Mouse (Mus musculus) adrenal gland (tissue): Measurements from ENCODE around the gene Utp18.
"Not testable (repeated sequence)": the region's sequence is repeated elsewhere in the genome, so short reads cannot be mapped to it uniquely, and the experiment has no call there.

Source experiments
- intact Hi-C: fragments of 180-260 bp; cut with DNase I; formaldehyde crosslinking; loops from one replicate; pipeline ENCODE4 v1.15.1; 2025
- long read RNA-seq, 2 experiments: library from polyadenylated mRNA; unstranded; transcript quantifications; one replicate each; pipeline ENCODE4 v2.0.0; 2020; ENCODE audit warnings: borderline replicate concordance in 1 of 2; ENCODE audit not compliant: insufficient replicate concordance in 1 of 2

Utp18 gene
- long read RNA-seq, experiment 1, transcript Utp18-201 (14 exons, 2,613 nt): major isoform, 24 of 26 reads
- long read RNA-seq, experiment 1, partial matches to known transcripts: 2 of 26 reads
- long read RNA-seq, experiment 1, other reads (novel, unspliced or antisense): 0 of 26 reads
- long read RNA-seq, experiment 2, transcript Utp18-201 (14 exons, 2,613 nt): major isoform, 26 of 27 reads
- long read RNA-seq, experiment 2, partial matches to known transcripts: 1 of 27 reads
- long read RNA-seq, experiment 2, other reads (novel, unspliced or antisense): 0 of 27 reads

DNA sequence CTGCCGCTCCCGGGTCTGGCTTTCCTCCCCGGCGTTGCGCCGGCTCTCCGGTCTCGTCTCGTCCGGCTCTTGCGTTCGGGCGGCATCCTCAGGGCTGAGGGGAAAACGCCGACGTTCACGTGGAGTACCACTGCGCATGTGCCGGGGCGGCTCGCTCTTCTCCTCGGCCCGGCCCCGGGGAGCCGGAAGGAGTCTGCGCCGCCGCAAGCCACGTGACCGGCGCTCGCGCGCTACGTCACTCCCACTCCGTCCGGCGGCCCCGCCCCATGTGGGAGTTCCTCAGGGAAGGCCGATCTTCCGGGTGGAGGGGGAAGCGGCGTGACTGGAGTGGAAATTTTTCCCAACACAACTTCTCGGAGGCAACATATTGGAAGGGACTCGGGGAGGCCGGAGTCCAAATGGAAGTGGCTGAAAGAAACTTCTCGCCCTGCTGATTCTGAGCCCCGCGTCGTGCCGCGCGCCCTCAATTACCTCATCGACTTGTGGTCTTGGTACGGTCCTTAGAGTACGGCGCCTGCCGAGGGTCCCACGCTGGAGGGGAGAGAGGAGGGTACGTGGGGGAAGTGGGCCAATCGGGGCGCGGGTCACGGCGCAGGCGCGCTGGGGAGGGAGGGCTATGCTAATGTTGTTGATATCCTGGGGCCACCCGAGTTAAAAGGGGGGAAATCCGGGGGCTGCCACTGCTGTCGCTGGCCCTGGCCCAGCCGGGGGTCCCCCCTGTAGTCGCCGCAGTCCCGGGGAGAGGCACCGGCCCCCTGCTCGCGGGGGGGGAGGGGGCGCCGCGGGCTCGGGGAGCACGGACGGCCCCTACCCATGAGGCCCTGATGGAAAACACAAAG is at the start of gene Utp18, which contains the start of gene Mbtd1:
Utp18 (minus strand) TSS at position 195 of the 839 bp plus-strand sequence.
Mbtd1 (plus strand) TSS at position 281 of the 839 bp plus-strand sequence.
- intact Hi-C loops: no loop called here

DNA sequence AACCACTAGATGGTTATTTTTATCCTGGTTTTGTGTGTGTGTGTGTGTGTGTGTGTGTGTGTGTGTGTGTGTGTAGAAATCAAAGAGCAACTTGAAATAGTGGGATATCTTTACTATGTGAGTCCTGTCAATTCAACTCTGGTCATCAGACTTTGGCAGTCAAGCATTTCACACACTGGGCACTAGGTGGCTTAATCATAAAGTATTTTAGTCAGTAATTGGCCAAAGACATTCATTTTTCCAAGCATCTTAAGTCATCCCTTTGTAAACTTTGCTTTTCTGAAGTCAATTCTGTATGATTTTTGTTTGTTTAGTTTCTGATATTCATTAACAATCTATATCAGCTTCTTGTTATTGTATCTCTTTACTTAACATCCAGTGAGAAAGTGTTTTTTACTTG is 43.5 kb upstream of the Utp18 start:
- intact Hi-C loops: no loop called here

DNA sequence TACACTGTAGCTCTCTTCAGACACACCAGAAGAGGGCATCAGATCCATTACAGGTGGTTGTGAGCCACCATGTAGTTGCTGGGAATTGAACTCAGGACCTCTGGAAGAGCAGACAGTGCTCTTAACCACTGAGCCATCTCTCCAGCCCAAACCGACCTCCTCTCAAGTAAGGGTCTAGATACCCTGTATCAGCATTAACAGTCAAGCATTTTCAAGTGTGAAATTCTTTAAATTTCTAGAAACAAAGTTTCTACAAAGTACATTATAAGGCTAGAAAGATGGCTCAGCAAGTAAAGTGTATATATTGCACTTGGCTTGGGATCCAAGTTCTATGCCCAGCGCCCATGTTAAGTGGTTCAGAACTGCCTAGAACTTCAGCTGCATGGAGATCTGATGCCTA is 29.5 kb upstream of the Utp18 start:
- intact Hi-C loops: not testable (repeated sequence)

DNA sequence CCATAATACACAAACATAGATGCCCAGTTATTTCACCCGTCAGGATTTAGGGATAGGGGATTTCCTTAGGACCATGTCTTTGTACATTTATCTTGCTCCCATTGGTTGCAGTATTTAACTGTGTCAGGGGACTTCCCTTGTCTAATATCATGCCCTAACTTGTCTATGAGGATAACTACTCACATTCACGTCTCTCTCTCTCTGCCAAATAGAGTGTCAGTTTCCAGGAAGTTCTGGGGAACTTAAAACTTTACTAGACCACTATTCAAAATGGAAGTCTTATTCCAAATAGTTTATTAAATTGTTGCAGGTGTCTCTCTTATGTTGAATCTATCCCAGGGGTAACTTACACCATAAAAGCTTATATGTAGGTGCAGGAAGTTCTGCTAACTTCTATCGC is 26.0 kb upstream of the Utp18 start:
- intact Hi-C loops: no loop called here

DNA sequence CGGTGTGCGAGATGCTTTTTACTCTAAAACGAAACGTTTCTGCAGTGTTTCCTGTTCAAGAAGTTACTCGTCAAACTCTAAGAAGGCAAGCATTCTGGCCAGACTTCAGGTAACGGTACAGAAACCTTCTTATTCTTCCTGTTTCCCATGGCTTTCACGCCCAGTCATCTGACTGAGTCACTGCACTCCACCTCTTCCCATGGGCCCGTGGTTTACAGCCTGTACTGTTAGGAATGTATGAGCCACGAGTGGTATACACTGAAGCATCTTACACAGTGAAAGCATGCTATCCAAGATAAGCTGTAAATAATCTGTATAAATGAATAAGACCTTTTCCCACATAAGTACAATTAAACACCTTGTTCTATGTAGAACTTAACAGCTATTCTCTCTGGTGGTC is 23.3 kb upstream of the Utp18 start:
- intact Hi-C loops: no loop called here

DNA sequence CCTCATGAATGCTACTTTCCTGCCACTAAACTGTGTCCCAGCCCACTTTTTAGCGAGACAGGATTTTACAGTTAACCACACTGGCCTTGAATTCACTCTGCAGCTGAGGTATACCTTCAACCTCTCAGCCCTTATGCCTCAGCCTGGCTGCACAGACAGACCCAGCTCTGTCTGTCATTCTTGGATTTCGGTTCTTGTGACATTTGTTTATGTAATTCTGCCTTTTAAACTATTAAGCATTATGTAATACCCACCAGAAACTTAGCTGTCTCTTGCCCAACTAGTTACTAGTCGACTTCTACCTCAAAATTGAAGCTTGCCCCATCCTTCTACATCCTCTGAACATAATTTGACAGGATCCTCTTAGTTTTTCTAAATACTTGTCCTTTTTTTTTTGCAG is 22.3 kb upstream of the Utp18 start:
- intact Hi-C loops: no loop called here

DNA sequence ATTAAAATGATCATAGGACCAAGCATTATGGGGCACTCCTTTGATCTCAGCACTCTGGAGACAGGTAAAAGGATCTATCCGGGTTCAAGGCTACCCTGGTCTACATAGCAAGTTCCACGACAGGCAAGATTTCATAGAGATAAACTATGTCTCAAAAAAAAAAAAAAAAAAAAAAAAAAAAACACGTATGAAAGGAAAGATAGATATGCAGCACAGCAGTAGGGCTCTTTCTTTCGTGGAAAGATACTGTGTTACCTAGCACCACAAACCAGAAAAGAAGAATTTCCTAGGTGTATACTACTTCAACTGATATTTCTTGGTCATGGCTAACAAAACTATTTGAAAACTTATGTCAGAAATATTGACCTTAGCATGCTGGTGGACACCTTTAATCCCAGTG is 21.3 kb upstream of the Utp18 start:
- intact Hi-C loops: no loop called here

DNA sequence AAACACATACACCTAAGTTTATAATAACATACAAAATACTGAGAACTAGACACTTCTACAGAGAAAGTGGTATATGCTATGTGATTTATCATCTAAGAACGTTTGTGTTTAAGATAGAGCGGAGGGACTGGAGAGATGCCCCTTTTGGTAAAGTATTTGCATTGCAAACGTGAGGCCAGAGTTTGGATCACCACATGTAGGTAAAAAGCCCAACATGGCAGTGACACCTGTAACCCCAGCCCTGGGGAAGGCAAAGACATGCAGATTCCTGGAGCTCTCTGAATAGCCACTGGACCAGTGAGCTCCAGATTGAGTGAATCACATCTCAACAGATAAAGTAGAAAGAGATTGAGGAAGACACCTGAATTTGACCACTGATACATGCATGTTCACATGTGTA is 12.2 kb upstream of the Utp18 start:
- intact Hi-C loops: no loop called here

DNA sequence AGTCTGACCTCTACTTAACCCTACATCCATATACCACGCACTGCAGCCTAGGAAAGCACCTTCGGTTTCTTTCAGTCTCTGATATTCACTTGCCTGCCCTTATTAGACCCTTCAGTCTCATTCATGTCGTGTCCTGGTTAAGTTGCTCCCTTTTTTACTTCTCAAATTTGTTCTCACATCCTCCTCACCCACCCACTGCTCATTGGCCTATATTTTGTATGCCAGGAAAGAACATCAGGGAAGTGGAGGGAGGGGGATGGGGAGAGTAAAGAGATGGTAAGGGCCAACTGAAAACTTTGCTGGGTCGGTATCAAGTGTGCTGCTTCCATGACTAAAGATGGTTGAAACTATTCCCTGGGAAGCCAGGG is 1.5 kb upstream of the Utp18 start:
- intact Hi-C loops: no loop called here

DNA sequence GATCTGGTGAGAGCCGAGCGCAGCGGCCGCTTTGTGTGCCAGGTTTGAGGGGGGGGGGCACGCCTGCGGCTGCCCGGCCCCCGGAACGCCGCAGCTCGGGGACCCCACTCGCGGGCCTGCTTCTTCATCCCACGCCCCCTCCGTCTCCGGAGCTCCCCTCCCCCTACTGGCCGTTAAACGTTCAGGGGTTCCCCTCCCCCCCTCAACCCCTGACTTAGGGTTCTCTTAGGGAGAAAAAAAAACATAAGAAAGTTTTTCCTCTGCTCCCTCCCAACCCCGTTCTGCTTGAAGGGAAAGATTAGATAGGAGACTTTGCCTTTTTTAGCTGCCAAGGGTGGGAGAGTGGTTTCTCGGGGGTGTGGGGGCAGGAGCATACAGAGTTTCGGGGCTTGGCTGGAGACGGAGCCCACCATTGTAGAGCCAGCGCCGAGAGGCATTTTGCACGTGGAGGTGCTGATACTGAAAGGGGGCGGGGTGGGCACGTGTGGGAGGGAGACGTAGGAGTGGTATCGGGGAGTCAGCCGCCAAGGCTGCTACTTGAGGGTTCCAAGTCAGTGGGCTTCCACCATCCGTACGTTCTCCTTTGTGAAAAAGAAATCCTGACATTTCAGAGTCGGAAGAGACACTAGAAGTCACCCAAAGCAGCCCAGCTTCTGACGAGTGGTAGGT is 979 bp upstream of the Utp18 start:
- intact Hi-C loops: no loop called here

DNA sequence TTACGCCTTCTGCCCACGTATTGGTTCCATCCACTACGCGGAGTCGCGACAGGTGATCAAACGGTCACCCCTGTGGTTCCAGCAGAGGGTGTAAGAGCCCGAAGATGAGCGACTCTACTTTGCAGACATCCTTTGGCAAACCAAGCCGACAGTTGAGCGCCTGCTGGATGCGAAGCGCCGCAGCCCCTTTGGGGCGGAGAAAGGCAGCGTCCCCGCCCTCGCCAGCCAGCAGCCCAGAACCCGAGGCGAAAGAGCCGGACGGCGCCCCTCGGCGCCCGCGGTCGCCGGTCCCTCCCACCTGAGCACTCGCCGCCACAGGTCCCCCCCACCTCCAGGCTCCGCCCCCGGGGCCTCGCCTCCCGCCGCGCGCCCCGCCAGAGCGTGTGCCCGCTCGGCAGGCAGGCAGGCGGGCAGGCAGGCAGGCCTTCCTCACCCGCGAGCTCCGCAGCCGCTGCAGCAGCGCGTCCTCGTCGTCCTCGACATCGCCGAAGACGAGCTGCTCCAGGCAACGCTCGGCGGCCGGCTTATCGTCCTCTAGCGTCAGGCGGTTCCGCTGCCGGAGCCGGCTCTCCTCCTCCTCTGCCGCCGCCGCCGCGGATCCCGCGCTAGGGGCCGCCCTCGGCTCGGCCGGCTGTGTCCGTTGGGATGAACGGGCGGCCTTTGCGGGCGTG is 530 bp downstream of the Utp18 start:
- intact Hi-C loops: no loop called here

DNA sequence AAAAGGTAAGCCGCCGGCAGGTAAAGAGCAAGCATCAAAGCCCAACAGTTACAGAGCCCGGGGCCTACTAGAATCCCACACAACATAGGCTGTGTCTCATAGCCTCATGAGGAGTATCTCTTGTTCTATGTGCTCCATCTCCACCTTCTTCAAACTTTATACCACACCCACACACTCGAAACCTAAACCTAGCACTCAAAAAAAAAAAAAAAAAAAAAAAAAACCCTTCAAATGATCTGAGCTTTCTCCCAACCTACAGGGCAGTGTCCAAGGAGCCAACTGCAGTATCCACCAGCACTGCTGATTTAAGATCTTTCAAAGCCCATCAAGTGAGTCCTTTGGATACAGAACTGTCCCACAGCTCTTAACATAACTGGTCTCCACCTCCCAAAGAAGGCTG is 1.5 kb downstream of the Utp18 start:
- intact Hi-C loops: no loop called here

DNA sequence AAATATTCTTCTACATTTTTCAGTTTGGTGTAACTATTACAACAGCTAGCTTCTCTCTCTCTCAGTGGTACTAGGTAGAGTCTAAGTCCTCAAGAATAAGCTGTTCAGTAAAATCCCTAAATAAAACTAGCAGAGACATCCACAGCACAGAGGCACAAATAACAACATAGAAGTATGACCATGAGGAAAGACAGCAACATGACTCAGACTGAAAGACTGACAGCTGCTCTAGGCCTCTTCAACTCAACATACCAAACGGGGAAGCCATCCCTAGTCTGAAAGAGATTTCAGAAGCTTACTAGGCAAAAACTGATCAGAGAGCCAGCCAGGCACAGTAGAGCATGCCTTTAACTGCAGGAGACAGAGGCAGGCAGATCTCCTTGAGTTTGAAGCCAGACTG is 22.9 kb downstream of the Utp18 start:
- intact Hi-C loops: no loop called here

DNA sequence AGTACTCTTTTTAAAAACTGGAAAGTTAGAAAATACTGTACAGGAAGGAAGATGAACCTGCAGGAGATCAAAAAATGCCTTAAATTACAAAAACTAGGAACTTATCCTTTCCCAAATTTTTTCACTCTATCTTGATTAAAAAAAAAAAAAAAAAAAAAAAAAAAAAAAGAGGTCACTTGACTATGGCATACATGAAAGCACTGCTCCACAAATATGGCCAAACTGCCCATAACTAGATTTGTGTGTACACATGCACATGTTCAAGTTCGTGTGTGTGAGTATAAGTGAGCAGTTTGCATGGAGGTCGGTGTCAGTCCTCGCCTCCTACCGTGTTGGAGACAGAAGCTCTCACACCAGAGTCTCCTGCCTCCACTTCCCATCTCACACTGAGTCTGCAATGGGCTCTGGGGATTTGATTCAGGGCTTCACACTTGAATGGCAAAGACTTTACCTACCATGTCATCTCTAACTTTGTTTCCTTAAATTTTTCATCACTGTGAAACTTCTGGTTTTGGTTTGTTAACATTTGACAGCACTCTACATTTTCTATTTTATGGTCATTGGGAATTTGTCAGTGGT is 23.4 kb downstream of the Utp18 start:
- intact Hi-C loops: no loop called here

DNA sequence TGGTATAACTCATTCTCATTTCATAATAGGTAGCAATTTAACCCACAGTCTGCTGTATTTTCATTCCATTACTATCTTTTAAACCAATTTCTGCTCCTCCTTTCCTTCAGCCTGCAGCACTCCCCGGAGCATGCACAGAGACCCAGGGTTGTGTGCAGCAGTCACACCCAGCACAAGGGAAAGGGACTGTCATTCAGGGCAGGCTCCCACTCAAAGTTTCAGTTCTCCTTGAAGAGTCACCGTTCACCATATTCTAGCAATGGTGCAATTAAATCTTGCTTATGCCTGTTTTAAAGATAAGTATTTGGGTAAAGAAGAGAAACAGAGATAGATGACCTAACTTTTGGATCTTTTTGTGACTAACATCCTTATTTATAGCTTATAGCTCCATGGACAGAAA is 24.4 kb downstream of the Utp18 start:
- intact Hi-C loops: no loop called here

DNA sequence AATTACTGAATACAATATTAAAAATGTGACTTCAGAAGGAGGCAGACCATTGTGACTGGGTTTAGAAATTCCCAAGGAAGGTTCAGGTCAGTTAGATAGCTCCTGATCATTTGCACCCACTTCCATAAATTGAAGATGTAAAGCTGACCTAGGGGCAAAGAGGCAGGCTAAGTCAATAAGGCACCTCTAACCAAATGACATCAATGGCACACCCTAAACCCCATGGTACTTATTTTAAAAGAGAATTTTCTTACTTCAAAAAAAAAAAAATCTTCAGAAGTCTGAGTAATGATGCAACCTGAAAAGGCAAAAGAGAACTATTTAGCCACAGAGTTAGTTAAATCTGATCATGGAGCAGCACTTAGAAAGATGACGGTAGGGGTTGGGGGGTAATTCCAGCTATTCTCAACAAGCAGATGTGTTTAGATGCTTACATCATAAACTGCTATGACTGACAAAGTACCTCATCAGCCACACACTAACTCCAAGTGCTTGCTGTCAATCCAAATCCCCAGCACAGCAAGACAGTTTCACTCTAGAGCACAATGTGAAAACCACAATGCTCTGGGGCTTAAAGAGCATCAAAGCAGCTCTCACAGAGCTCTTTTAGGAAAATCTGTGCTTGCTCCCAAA is 24.9 kb downstream of the Utp18 start:
- intact Hi-C loops: no loop called here

DNA sequence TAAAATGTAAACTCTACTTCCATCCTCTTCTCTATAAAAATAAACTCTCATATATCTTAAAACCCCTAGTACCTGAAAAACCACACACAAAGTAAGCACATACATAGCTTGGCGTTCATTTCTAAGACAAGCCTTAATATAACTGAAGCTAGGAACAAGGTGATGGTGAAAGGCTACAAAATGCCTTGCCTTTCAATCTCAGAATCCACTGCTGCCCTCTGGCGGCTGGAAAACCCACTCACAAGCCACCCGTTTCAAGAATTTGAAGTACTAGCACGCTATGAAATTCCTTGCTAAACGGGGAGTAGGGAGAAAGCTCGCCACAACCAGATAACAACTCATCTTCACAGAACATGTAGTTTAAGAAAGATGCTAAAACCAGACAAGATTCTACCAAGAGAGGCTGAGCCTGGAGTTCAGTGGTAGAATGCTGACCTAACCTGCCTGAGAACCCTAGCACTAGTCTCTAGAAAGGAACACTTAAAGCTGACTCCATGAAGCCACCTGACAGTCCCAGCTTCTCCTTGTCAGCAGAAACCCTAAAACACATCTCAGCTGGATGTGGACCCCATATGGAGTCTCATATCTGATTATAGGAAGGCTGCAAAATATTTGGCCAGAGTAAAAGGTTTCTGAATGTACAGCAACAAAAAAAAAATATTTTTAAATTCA is 29.1 kb downstream of the Utp18 start:
- intact Hi-C loops: no loop called here

DNA sequence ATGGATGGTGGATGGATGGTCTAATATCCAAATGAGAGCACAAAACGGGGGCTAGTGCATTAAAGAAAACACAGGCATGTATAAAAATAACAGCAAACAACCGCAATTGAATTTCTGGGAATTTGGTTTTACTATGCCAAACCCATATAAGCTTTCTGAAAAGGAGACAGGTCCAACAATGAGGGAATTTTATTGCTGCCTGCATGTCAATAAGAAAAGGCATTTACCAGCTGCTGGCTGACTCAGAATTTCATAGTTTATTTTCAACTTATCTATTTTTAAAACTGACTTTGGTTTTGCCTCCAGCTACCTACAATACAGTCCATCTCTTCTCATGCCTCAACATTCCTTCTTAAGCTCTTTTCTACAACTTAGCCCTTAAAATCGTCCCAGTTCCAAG is 33.0 kb downstream of the Utp18 start:
- intact Hi-C loops: no loop called here

DNA sequence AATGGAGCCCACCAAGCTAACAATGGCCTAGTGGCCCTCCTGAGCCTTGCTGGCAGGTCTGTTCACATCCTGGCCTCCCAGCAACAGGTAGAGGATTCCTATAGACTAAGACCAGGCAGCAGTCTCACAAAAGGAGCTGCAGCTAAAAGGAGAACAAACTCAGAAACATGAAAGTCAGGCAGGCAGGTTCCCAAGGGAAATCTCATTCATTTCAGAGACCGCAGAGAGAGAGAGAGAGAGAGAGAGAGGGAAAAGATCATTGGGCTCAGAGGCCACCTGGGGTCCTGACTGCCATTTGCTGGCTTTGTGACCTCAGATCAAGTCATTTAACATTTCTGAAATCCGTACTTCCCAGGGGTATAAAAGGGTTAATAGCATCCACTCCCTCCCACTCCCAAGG is 38.2 kb downstream of the Utp18 start:
- intact Hi-C loops: no loop called here

DNA sequence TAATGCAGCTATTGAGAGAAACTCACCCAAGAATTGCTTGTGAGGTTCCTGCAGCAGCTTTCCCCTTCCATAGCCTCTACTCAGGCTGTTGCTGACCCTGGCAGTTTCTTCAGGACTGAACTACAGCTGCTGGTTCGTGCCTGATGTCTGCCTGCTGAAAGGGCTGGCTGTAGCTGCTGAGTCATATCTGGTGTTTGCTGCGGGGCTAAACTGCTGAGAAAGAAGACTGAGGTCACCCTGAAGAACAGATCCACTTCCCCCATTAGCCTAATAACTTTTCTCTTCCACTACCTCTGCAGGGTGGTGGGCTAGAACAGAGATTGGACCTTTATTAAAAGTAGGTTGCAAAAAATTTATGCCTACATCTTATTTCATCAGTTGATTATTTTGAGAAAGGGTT is 49.8 kb downstream of the Utp18 start:
- intact Hi-C loops: no loop called here
